Mouse (Mus musculus): Measurements from ENCODE around the gene Armcx6. TPM values are rescaled to one million over a fixed set of nuclear protein-coding genes. Genes with fewer than 3 reads are reported as not detected.

The Armcx6 gene
- polyA plus RNA-seq, 1 experiment = 9.6 TPM

Other genes with a start within 250 kb of the Armcx6 start
- gene Timm8a1, start 209.6 kb downstream of the Armcx6 start, polyA plus RNA-seq (2012; rRNA removed) = 13.0 and 13.1 TPM in 2 replicates
- gene Btk, start 167.8 kb downstream of the Armcx6 start, polyA plus RNA-seq (2012; rRNA removed) = 0.76 and 1.3 TPM in 2 replicates
- gene Rpl36a, start 165.8 kb downstream of the Armcx6 start, polyA plus RNA-seq (2012; rRNA removed) = 453 and 529 TPM in 2 replicates
- gene Gla, start 150.3 kb downstream of the Armcx6 start, polyA plus RNA-seq (2012; rRNA removed) = 7.1 and 8.0 TPM in 2 replicates
- 112 and 121 TPM in 2 replicates for gene Hnrnph2, start 150.2 kb downstream of the Armcx6 start, polyA plus RNA-seq (2012; rRNA removed)
- 16.5 and 17.9 TPM in 2 replicates for gene Armcx4, start 64.9 kb downstream of the Armcx6 start, polyA plus RNA-seq (2012; rRNA removed)
- gene Armcx1, start 33.5 kb downstream of the Armcx6 start, polyA plus RNA-seq (2012; rRNA removed) = 67.5 and 81.6 TPM in 2 replicates
- 58.5 and 64.6 TPM in 2 replicates for gene Armcx3, start 5.2 kb upstream of the Armcx6 start, polyA plus RNA-seq (2012; rRNA removed)
- gene Armcx2, start 57.8 kb upstream of the Armcx6 start, polyA plus RNA-seq (2012; rRNA removed) = 45.7 and 54.3 TPM in 2 replicates
- 0.13 and 0.18 TPM in 2 replicates for gene Nxf2, start 213.3 kb upstream of the Armcx6 start, polyA plus RNA-seq (2012; rRNA removed)